9 mouse cellular contexts compared by ENCODE assay signal in the genomic region with DNA sequence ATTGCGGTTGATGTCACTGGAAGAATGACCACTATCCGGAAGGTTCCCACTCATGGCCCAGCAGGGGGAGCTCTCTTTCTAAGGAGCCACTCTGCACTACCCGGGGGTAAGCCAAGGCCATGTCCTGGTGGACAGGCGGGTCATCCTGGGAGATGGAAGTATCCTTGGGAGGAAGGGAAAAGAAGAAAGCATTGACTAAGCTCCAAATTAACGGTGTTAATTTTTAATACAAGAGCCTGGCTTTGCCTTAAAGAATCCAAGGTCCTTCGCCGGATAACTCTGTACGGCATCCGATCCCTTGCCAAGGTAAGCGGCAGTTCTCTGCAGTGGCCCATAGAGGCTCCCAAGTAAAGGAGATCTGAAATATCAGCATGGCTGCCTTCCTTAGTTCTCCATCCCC. TPM values are rescaled to one million over a fixed set of nuclear protein-coding genes. Genes with fewer than 3 reads are reported as not detected.
A peak's percentile ranks its signal among the peaks of the same experiment; 100 is the strongest.
DNase-seq lines count a peak whose midpoint lies in the region; ATAC-seq and TF ChIP-seq lines count a peak whose summit lies in the region.
"Had no signal": no experiment of that assay in that cellular context is flagged by ENCODE, and none has a peak within 500 bp of the region (broad histone marks: within the 10 kb centered on the region; RNA-seq: fewer than 3 reads in every experiment).

No protein-coding gene starts in this region.

- peaks cover 13% of the 10 kb centered on the region for H3K4me1 ChIP-seq in G1E (ENCODE audit: insufficient read depth, low read depth, low read length)
- H3K4me1 ChIP-seq in forebrain, embryonic 14.5 days (ENCODE audit: control insufficient read depth, insufficient read depth, low read length) = no peaks in the 10 kb centered on the region
- H3K4me1 ChIP-seq in lung, embryonic 16.5 days (replicated peaks; ENCODE audit: control insufficient read depth, insufficient read depth, low read length) = 0 out of 2 replicates have a peak, but pooled peaks cover 2% of the 10 kb centered on the region
- H3K4me1 ChIP-seq: limb, embryonic 12.5 days had no signal

- DNase-seq in G1E (ENCODE audit: low spot score) = peak; percentile 23
- peak; percentile 83 for DNase-seq in cerebellum, adult 11 months
- peak; percentile 75 for DNase-seq in forebrain, embryonic 14.5 days (ENCODE audit: low spot score)
- DNase-seq in heart, postnatal 10 days = peak; percentile 84 to 89
- peak; percentile 39 to 81 for DNase-seq in layer of hippocampus, adult 18-20 months (ENCODE audit: low spot score in 2 of 2)
- peak; percentile 36 for DNase-seq in retina, adult 2 months (ENCODE audit: low read depth, low spot score)
- DNase-seq in urinary bladder, postnatal 36 days (ENCODE audit: low spot score in 2 of 2) = peak; percentile 61 to 71

- no peaks in the 10 kb centered on the region for H3K27me3 ChIP-seq in G1E (ENCODE audit: insufficient read depth, low read length)
- no peaks in the 10 kb centered on the region for H3K27me3 ChIP-seq in forebrain, embryonic 14.5 days (replicated peaks; ENCODE audit: control insufficient read depth, insufficient read depth, low read length)
- H3K27me3 ChIP-seq in lung, embryonic 16.5 days (ENCODE audit: control insufficient read depth, insufficient read depth, low read depth, low read length) = no peaks in the 10 kb centered on the region
- H3K27me3 ChIP-seq: limb, embryonic 12.5 days had no signal

- H3K9me3 ChIP-seq in G1E (replicated peaks) = no peaks in the 10 kb centered on the region
- no peaks in the 10 kb centered on the region for H3K9me3 ChIP-seq in forebrain, embryonic 14.5 days (replicated peaks; ENCODE audit: control insufficient read depth, low read length)
- H3K9me3 ChIP-seq in lung, embryonic 16.5 days (ENCODE audit: control insufficient read depth, low read length) = no peaks in the 10 kb centered on the region
- H3K9me3 ChIP-seq: limb, embryonic 12.5 days had no signal

- H3K27ac ChIP-seq in forebrain, embryonic 14.5 days (ENCODE audit: low read depth, low read length) = no peak overlapping the region
- H3K27ac ChIP-seq in lung, embryonic 16.5 days (ENCODE audit: low read length) = no peak overlapping the region
- H3K27ac ChIP-seq: limb, embryonic 12.5 days had no signal

- TF ChIP-seq CTCF in G1E (IDR thresholded peaks at IDR 0.05; ENCODE audit: low read depth, low read length) = peak; percentile 52

- H3K4me3 ChIP-seq in G1E (ENCODE audit: low read depth, low read length) = no peak overlapping the region
- no peak overlapping the region for H3K4me3 ChIP-seq in forebrain, embryonic 14.5 days (ENCODE audit: low read depth, low read length)
- H3K4me3 ChIP-seq in lung, embryonic 16.5 days (ENCODE audit: low read length) = no peak overlapping the region
- H3K4me3 ChIP-seq: limb, embryonic 12.5 days had no signal

- intact Hi-C loops in heart, postnatal 10 days (cut with DNase I) = loop anchor here (1.0 to 5.0 kb wide), 3 partner anchors 46 to 216 kb away; no protein-coding TSS in a partner anchor

- H3K9ac ChIP-seq in forebrain, embryonic 14.5 days (ENCODE audit: low read length) = no peak overlapping the region
- no peak overlapping the region for H3K9ac ChIP-seq in lung, embryonic 16.5 days (ENCODE audit: low read length)
- H3K9ac ChIP-seq: limb, embryonic 12.5 days had no signal

- H3K4me2 ChIP-seq in forebrain, embryonic 14.5 days (ENCODE audit: low read length) = peak overlapping the region; percentile 33
- H3K4me2 ChIP-seq in lung, embryonic 16.5 days (ENCODE audit: low read depth, low read length) = peak overlapping the region; percentile 21; the same call in 1 of the 2 replicates
- H3K4me2 ChIP-seq: limb, embryonic 12.5 days had no signal

- no peak for ATAC-seq in G1E (ENCODE audit: extremely low read depth, insufficient number of reproducible peaks, low FRiP score, poor library complexity, severe bottlenecking)
- peak; percentile 86 for ATAC-seq in forebrain, embryonic 14.5 days
- peak; percentile 74 for ATAC-seq in lung, embryonic 16.5 days (ENCODE audit: low read depth)

- WGBS in forebrain, embryonic 14.5 days = 32% methylated on average over 10 of the region's 10 CpGs
- 48% methylated on average over 10 of the region's 10 CpGs for WGBS in lung, embryonic 16.5 days

- H3K36me3 ChIP-seq in G1E (replicated peaks) = no peaks in the 10 kb centered on the region
- H3K36me3 ChIP-seq in forebrain, embryonic 14.5 days (ENCODE audit: control insufficient read depth, insufficient read depth, low read length) = no peaks in the 10 kb centered on the region
- no peaks in the 10 kb centered on the region for H3K36me3 ChIP-seq in lung, embryonic 16.5 days (ENCODE audit: control insufficient read depth, insufficient read depth, low read length)
- H3K36me3 ChIP-seq: limb, embryonic 12.5 days had no signal

RNA-seq across cellular contexts. Expression of a gene that starts 12.8 kb away (rescaled TPM):
- total RNA-seq in G1E (2014; fragmentation: Nextera tagmentation) = 139 and 151 TPM in 2 replicates
- total RNA-seq in G1E (2017) = 48.2 and 59.7 TPM in 2 replicates
- 51.5 and 70.7 TPM in 2 replicates for polyA plus RNA-seq in G1E (2012)
- polyA plus RNA-seq in forebrain, embryonic 14.5 days (2014; fragmentation: Nextera tagmentation; extraction: Ambion mirVana) = 30.6 and 34.6 TPM in 2 replicates
- 10 to 100 TPM; 52.5 to 54.6 TPM for total RNA-seq in heart, postnatal 10 days (2021)
- total RNA-seq in layer of hippocampus, adult 18-20 months (2021) = 100 to 1,000 TPM in 1 of 2 experiments, 10 to 100 TPM in 1; 98.2 to 110 TPM
- 26.8 and 27.1 TPM in 2 replicates for polyA plus RNA-seq in lung, embryonic 16.5 days (2015; fragmentation: Nextera tagmentation; extraction: Ambion mirVana)

RNA-seq across cellular contexts. Expression of a gene that starts 49.1 kb away (rescaled TPM):
- total RNA-seq in G1E (2014; fragmentation: Nextera tagmentation) (17.7 and 20.9 TPM in 2 replicates), G1E (2017) (5.7 and 9.1 TPM in 2 replicates)
- polyA plus RNA-seq in G1E (2012) = 107 and 121 TPM in 2 replicates
- polyA plus RNA-seq in forebrain, embryonic 14.5 days (2014; fragmentation: Nextera tagmentation; extraction: Ambion mirVana) = 1.4 and 1.7 TPM in 2 replicates
- total RNA-seq in heart, postnatal 10 days (2021) = 100 to 1,000 TPM; 157 to 160 TPM
- 10 to 100 TPM; 16.0 to 16.3 TPM for total RNA-seq in layer of hippocampus, adult 18-20 months (2021)
- polyA plus RNA-seq in lung, embryonic 16.5 days (2015; fragmentation: Nextera tagmentation; extraction: Ambion mirVana) = 24.0 and 26.3 TPM in 2 replicates

RNA-seq across cellular contexts. Expression of a gene that starts 55.8 kb away (rescaled TPM):
- total RNA-seq in G1E (2014; fragmentation: Nextera tagmentation) (156 and 172 TPM in 2 replicates), G1E (2017) (121 and 126 TPM in 2 replicates)
- polyA plus RNA-seq in G1E (2012) = 133 and 183 TPM in 2 replicates
- polyA plus RNA-seq in forebrain, embryonic 14.5 days (2014; fragmentation: Nextera tagmentation; extraction: Ambion mirVana) = 21.8 and 22.5 TPM in 2 replicates
- 10 to 100 TPM; 10.7 to 10.9 TPM for total RNA-seq in heart, postnatal 10 days (2021)
- 10 to 100 TPM; 42.3 to 45.3 TPM for total RNA-seq in layer of hippocampus, adult 18-20 months (2021)
- polyA plus RNA-seq in lung, embryonic 16.5 days (2015; fragmentation: Nextera tagmentation; extraction: Ambion mirVana) = 42.9 and 45.9 TPM in 2 replicates

Comparison
In these comparisons a context has a peak if more than half of its experiments do, and no peak if none do; other contexts are left out.
1. DNase-seq: peak in every context shown above with its lines; median percentile 86 in heart, postnatal 10 days; 83 in cerebellum, adult 11 months; 75 in forebrain, embryonic 14.5 days; 66 in urinary bladder, postnatal 36 days; 60 in layer of hippocampus, adult 18-20 months; 36 in retina, adult 2 months; 23 in G1E.
2. RNA of a gene that starts 49.1 kb away (total RNA-seq): 157 to 160 TPM in heart, postnatal 10 days; 5.7 to 20.9 TPM in G1E and 16.0 to 16.3 TPM in layer of hippocampus, adult 18-20 months; every median in the first group is over 4 times any median in the second.